Mouse (Mus musculus): ENCODE measurements around the gene 3110082I17Rik.
A peak's percentile ranks its signal among the peaks of the same experiment; 100 is the strongest.

3110082I17Rik gene

DNA sequence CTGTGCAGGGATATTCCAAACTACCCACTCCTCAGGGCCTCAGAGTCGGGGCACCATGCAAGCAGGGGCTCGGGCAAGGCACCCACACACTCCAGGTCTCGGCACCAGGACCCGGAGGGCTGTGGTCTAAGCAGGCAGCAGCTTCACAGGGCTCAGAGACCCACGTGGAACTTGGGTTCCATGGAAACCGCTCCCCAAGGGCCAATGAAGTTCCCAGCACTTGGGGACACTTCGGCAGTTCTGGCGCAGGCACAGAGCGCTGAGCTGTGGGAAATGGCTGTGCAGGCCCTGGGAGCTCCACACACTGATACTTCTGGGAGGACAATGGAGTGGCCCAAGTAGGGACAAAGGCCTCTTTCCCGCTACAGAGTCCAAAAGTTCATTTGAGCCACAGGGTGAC, 7.3 kb downstream of the 3110082I17Rik start:
- no peak for DNase-seq (ENCODE audit: low spot score)

- DNase-seq (ENCODE audit: low spot score): no peak
Observed at GRCm38 (mm10) chr5:139449926-139450325, 10.4 kb downstream of the 3110082I17Rik start.

DNA sequence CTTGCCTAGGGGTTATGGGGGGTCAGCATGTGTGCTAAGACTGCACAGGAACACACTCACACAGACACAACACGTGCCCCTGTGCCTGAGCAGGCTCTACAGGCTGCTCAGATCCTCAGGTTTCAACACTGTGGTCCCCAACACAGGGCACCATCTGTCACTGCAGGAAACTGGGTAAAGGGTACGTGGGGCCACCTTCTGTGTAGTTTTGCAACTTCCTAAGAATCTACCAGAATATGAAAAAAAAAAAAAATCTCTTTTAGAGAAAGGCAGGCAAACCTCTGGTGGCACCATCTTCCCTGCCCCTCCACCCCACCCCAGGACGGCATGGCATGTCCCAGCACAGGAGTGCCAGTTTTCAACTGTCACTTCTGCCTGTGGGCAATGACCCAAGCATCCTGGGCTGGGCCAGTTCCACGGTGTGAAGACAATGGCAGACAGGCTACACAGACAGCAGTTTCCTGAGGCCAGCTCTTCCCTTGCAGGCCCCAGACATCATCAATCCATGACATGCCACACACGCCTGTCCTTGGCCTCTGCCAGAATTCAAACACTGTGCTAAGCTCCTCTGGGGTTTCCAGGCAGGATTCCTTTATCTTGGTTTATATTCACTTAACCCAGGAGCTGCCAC, 11.1 kb downstream of the 3110082I17Rik start:
- no peak for DNase-seq (ENCODE audit: low spot score)

DNA sequence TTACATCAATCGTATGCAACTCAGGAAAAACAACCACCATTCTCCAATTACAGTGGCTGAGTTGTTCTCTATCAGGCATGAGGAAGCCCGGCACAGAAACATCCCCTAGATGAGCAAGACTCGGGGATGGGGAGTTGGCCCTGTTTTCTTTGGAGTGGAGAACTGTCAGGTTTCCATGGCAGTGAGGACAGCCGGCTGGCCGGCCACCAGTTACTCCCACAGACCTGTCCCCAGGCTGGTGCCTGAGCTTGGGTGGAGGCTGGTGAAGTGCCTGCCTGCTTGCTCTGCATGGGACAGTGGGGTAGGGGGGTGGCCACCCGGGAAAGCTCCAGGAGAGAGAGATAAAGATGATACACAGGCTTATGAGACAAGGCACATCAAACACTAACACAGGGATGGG, 12.3 kb downstream of the 3110082I17Rik start:
- DNase-seq (ENCODE audit: low spot score): no peak

- no peak for DNase-seq (ENCODE audit: low spot score)
Observed at GRCm38 (mm10) chr5:139445258-139445657, 15.1 kb downstream of the 3110082I17Rik start.

DNA sequence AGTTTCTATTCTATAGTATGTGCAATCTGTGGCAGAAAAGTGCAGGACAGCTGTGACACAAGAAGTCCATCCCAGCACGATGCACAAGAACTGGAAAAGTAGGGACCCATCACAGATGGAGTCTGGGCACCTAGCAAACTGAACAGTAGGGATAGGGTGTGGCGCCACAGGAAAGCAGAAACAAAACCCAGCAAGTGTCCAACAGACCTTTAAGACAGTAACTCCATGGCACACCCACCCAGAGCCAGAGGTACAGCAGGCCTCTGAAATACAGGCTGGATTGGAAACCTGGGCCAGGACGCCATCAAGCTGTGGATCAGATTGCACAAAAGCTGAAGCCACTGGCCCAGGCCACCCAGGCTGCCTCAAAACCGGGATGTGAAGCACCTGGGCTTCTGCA, 17.4 kb downstream of the 3110082I17Rik start:
- no peak for DNase-seq (ENCODE audit: low spot score)

DNA sequence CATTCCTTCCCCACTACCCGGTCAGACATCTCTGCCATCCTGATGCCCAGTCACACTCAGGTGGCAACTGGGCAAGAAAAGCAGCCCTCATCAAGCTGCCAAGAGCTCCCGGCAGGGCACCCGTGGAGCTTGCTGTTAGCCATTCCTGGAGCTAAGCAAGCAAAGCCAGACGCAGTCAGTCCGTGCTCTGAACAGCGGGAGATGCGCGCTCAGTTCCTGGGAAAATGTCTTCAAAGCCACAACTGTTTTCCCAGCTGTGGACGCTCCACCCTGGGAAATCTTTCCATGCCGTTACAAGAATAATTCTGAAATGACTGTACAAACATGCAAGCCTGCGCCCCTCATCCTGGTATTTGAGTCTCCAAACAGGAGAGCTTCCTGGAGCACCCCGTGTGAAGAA, 17.9 kb downstream of the 3110082I17Rik start:
- no peak for DNase-seq (ENCODE audit: low spot score)

DNA sequence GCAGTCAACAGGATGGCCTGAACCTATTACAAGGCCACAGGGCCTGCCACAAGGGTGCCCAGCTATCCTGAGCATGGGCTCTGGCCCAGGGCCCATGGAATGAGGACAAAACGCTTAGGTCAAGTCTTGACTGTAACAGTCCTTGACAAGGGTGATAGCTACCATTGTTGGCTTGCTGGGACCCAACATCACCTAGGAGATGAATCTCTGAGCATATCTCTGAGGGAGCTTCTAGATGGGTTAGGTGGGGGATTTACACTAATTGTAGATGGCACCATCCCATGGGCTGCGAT, 18.7 kb downstream of the 3110082I17Rik start:
- no peak for DNase-seq (ENCODE audit: low spot score)

DNA sequence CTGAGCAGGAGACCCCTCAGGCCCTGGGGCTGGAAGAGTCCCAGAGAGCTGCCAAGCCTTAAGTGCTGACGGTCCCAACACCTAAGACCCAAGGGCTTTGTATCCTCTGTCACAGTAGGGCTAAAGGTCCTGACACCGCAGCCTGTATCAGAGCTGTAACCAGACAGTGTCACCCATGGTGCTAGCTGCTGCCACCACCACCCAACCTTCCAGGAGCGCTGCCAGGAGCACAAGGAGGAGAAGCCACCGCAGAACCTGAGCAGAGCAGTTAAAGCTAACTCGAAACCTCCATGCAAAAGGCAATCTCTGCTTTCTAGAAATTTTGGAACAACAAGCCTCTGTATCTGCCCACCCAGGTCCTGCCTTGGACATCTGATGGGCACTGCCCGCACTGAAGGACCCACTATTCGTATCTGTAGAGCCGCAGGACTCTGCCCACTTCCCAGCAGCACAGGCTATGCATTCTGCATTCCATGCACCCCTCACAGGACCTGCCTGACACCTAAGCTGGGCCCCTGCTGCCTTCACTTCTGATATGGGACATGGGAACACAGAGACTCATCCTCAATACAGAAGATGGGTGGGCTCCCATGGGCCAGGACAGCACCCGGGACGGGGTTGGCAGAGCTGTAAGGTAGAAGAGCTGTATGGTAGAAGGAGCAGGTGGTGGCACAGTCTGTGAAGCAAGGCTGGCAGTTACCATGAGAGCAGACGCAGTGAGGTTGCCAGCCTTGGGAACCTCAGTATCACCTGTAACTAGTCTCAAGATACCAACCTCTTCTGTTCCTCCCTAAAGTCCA, 19.2 kb downstream of the 3110082I17Rik start:
- DNase-seq (ENCODE audit: low spot score): no peak

DNA sequence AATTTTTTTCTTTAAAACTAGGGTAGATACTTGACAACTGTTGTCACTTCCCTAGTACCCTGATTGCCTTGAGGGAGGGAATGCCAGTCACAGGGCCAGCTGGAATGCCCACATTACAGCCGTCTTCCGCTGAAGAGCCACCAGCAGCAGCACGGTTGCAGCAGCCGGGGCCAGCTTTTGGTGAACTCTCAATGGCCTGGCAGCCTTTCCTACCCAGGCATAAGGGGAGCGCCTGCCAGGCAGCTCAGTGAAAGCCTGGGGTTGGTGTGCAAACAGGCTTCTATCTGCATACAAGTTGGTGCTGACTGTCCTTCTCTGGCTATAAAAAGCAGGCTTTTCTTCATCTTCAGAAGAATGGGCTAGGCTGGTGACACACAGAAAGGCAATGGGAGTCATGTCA, 19.9 kb downstream of the 3110082I17Rik start:
- no peak for DNase-seq (ENCODE audit: low spot score)

DNA sequence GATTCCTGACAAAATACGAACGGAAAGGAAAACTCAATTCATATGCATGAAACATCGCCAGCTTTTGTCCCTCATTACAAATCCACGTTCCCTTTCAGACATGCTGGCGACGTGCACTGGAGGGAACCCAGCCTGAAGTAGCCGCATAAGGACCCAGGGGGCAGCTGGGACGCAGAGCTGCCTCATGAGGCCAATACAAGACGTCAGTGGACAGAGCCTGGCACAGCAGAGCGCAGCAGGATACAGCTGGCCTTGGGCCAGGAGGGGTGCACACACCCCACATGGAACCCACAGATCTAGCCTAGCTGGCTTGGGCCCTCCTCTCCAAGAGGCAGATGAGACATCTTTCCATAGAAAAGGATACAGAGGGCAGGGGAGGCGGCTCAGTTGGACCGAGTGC, 21.9 kb downstream of the 3110082I17Rik start:
- no peak for DNase-seq (ENCODE audit: low spot score)

GRCm38 (mm10) chr5:139437769-139438168, 22.6 kb downstream of the 3110082I17Rik start:
- DNase-seq (ENCODE audit: low spot score): no peak

DNA sequence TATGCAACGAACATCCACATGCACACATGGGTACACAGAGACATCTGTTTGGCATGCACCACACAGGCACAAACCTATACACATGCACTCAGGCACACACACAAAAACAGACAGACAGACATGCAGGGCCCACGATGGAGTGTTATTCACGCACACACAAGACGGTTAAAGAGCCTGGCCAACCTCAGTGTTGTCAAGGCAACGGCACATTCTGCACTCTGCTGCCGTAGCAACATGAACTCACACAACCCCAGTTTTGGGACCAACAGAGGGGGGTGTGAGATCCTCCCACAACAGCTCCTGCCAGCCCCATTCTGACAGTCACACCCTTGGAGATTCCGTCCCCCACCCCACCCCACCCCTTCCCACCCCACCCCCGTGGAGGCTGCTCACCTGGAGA, 25.4 kb downstream of the 3110082I17Rik start:
- no peak for DNase-seq (ENCODE audit: low spot score)

DNA sequence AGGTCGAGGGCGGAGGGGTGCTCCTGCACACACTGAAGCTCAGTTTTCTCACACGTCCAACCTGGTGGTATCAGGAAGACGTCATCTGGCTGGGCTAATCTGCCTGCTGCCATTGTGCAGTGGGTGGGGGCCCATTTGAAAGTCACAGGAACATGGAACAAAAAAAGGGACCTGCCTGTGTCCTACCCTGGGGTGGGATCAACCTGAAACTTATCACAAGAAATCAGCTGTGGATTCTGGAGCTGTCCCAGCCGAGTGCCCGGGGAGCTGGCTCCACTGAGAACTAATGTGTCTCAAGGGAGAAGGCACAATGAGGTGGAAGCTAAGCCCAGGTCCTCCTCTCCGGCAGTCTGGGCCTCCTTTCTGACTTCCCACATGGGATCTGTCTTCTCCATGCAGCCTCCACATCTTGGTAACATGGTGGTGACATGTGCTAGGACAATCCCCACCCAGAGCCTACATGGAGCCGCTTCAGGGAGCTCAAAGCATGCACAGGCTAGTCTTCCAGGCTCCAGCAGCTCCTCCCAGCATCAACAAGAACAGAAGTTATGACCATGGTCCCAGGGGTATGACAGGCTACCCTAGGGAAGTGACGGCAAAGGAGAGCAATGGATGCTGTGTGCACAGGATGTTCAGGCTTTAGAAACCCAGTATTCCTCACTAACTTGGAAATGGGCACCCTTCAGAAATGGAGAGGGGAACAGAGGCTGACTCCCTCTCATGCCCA, 26.3 kb downstream of the 3110082I17Rik start:
- DNase-seq (ENCODE audit: low spot score): no peak

DNA sequence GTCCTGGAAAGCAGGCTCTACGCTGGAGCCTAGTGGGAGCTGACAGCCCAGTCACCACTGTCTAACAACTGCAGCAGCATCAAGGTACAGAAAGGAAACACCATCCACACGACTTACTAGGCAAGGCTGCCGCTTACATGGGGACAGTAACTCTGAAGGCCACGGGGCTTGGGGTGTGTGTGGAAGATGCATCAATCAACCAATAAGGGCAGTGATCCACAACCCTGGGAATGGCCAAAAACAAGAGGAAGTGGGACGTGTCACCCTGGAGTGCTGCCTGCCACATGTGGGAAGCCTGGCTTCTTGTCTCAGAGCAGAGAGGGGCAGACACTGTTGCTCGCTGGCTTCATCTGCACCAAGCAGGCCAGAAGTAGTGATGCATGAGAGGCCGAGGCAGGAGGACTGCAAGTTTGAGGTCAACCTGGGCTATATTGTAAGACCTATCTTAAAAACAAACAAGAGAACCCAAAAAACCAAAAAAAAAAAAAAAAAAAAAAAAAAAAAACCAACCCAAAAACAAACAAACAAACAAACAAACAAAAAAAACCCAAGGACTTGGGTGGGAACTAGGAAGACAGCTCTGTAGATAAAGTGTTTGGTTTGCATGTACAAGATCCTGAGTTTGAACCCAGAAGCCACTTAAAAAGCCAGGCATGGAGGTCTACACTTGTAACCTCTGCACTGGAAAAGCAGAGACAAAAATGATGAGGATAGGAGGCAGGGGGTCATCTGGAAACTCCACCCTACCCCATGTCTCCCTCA, 27.4 kb downstream of the 3110082I17Rik start:
- no peak for DNase-seq (ENCODE audit: low spot score)

- no peak for DNase-seq (ENCODE audit: low spot score)
Observed at GRCm38 (mm10) chr5:139432333-139432732, 28.0 kb downstream of the 3110082I17Rik start.

DNA sequence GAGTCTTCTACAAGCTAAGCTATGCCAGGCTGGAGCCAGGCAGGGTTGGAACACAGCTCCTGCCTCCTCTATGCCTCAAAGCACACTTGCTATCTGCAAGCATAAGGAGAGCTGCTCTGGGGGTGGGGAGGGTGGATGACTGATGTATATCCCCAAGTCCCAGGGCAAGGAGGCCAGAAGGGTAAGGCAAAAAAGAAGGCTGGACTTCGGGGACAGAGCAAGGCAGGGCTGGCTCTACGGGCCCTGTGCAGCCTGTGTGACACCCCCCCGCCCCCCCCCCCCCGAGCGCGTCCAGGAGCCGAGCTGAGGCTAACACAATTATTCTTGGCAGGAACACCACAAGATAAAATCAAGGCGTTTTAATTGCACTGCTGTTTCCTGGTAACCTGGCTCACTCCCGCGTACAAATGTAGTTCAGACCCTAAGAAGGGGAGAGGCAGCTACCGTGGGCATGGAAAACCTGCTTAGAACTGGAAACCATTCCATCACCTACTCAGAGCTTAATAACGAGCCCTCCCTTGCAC, 30.4 kb downstream of the 3110082I17Rik start:
- DNase-seq (ENCODE audit: low spot score): no peak

DNA sequence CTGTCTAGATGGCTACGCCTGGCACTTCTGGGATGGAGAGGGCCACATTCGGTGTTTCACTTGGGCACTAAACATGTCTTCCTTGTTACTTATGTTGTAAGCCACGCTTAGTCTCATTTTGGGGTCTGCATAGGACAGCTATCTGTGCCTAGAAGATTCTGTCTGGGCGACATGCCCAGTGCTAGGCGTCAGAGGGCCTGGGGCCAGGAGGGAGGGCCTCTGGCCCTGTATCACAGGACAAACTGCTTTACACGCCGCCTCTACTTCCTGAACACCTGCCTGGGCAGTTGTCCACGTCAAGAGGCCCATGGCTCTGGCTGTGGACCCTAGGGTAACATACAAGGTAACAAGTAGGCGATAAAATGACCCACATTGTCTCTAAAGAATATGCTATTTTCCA, 32.3 kb downstream of the 3110082I17Rik start:
- no peak for DNase-seq (ENCODE audit: low spot score)

- no peak for DNase-seq (ENCODE audit: low spot score)
Observed at GRCm38 (mm10) chr5:139427001-139427400, 33.3 kb downstream of the 3110082I17Rik start.

DNA sequence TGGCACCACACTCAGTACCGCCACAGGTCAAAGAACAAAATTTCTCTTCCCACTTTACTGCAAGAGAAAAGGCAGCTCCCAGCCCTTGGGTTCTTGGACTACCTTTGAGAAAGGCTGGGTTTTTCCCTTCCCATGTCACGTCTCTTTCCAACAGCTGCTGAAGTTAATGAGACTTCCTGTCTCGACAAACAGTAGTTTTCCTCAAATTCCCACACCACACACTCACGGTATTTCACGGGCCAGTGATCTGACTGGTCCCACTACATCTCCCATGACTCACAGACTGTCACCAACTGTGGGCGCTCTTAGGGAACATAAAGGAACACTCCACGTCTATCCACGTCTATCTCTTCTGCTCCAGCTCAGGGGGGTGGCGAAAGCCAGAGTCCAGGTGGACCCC, 35.1 kb downstream of the 3110082I17Rik start:
- no peak for DNase-seq (ENCODE audit: low spot score)

- peak; percentile 39 for DNase-seq (ENCODE audit: low spot score)
Observed at GRCm38 (mm10) chr5:139423026-139423865, 37.1 kb downstream of the 3110082I17Rik start, which contains the start of gene Gper1. Gene Gper1, plus strand, starts transcription at chr5:139423151.

Data from ovary, adult 18-20 months (tissue).